Mouse (Mus musculus) neutrophil, adult 65 days (primary cell): Measurements from ENCODE around the gene Olfr481. TPM values are rescaled to one million over a fixed set of nuclear protein-coding genes. Genes with fewer than 3 reads are reported as not detected.

Source experiments
- total RNA-seq: library from RNA; stranded (reverse); gene quantifications from 2 replicates; pipeline ENCODE4 v1.2.4, GENCODE M21; 2023

The Olfr481 gene
- not detected in 2 replicates for total RNA-seq

DNA sequence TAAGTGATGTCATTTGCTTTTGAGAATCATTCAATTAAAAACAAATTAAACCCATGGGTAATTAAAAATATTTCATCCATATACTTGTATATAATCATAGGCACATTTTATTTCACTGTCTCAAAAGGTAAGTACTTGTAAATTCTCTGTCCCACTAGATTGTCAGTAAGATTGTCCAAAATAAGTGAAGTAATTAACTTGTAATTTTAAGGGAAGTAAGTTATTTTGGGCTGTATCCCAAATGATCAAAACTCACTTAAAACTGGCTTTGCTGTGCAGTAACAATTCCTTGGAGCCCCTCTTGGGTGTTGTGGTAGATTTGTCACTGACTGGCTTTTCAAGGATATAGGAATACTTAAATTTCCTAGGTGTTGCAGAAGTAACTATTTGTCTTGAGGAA is at the start of gene Olfr481:
Gene Olfr481 (plus strand): TSS at position 301 of the 400 bp plus-strand sequence.

DNA sequence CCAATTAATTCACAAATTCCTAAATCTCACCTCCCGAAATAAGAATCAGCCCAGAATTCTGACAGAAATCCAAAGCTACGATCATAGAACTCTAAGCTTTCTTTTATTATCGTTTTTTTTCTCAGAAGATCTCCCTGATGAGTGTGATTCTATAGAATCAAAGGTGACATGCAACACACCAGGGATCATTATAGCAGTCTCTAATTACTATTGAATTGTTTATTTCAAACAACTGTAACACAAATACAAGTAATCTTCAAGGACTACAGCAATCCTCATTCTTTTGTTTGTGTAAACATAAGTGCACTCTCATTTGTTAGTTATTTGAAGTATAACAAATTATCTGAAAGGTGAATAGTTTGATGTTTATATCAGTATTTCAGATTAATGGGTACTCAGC is 45.8 kb upstream of the Olfr481 start, which contains the start of gene Olfr478:
Gene Olfr478 (minus strand): TSS at position 101 of the 400 bp plus-strand sequence.

DNA sequence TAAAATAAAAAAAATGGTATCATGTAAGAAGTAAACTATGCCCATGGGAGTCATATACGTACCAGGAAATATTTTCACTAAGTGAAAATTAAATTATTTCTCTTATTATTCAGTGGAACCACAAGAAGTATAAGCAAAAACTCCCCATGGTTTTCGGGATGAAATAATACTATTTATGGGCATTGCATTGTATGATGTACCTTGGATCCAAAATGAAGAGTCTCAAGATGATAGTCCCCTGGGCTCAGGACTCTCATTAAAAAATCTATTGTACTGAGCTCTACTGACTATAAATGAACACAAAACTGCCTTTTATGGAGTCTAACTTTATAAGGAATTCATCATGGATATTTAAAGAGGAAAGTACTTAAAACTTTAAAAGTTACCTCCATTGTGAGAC is 29.3 kb upstream of the Olfr481 start, which contains the start of gene Olfr479:
Gene Olfr479 (plus strand): TSS at position 301 of the 400 bp plus-strand sequence.

DNA sequence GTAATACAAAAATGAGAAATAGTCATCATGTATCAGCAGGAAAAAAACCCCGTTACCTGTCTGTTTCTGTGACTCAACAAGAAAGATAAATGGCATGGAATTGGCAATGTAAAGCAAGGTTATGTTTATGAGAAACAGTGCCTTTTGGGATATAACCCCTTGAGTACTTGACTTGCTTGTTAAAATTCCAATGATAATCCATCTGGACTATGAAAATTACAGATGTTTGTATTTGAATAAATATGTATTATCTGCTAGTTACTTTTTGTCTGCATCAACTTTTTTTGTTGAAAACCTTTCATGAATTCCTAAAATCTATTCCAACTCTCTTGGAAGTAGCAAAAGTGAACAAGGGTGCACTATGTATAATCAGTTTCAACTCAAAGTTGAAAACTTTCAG is 12.4 kb upstream of the Olfr481 start, which contains the start of gene Olfr480:
Gene Olfr480 (minus strand): TSS at position 101 of the 400 bp plus-strand sequence.

DNA sequence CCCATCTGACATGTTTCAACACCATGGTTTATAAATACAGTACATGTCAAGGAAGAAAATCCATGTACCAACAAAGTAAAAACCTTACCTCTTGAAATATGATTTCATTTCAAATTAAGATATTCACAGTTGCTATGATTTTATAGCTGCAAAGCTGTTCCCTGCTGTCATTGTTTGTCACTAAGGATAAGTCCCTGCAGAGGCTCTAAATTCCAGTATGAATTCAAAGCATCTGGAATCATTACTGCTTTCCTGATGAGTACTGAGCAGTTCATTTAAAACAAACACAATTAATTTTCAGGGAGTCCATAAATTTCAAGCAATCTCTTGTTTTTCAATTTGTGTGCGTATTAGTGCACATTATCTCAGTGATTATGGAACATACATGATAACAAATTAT is 17.8 kb downstream of the Olfr481 start, which contains the start of gene Olfr482:
Gene Olfr482 (minus strand): TSS at position 101 of the 400 bp plus-strand sequence.

DNA sequence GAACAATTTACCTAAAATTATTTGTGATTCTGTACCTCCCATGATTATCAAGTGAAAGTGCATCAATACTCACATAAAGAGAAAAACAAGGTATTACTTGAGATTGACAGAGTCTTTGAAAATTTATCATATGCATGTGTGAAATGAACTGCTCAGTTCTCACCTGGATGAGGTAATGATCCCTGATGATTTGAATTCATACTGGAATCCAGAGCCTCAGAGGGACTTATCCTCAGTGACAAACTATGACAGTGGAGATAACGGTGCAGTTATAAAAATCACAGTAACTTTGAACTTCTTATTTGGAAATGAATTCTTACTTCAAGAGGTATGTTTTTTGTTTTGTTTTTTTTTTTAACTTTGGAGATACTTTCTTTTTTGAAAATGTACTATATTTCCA is 20.9 kb downstream of the Olfr481 start, which contains the start of gene Olfr483:
Gene Olfr483 (plus strand): TSS at position 301 of the 400 bp plus-strand sequence.

DNA sequence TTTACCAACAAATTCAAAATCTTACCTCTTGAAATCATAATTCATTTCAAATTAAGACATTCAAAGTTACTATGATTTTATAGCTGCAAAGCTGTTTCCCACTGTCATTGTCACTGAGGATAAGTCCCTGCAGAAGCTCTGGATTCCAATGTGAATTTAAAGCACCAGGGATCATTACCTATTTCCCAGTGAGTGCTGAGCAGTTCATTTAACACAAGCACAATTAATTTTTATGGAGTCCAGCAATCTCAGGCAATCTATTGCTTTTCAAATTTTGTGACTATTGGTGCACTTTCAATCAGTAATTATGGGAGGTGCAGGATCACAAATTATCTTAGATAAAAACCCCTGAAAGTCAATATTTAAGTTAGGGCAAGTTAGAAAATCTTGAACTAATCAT is 47.7 kb downstream of the Olfr481 start, which contains the start of gene Olfr484:
Gene Olfr484 (minus strand): TSS at position 101 of the 400 bp plus-strand sequence.

Other genes with a start within 250 kb of the Olfr481 start
- not detected in 2 replicates for gene Olfr470, start 232.4 kb upstream of the Olfr481 start, total RNA-seq
- not detected in 2 replicates for gene Olfr472, start 182.0 kb upstream of the Olfr481 start, total RNA-seq
- not detected in 2 replicates for gene Olfr473, start 149.4 kb upstream of the Olfr481 start, total RNA-seq
- not detected in 2 replicates for gene Olfr474, start 125.2 kb upstream of the Olfr481 start, total RNA-seq
- not detected in 2 replicates for gene Olfr476, start 115.1 kb upstream of the Olfr481 start, total RNA-seq
- not detected in 2 replicates for gene Olfr477, start 93.2 kb upstream of the Olfr481 start, total RNA-seq
- not detected in 2 replicates for gene Olfr478, start 45.9 kb upstream of the Olfr481 start, total RNA-seq
- gene Olfr479, start 29.2 kb upstream of the Olfr481 start, total RNA-seq, result not detected in 2 replicates
- gene Olfr480, start 12.5 kb upstream of the Olfr481 start, total RNA-seq, result not detected in 2 replicates
- 2.1 and 2.4 TPM in 2 replicates for gene Olfr482, start 17.7 kb downstream of the Olfr481 start, total RNA-seq
- gene Olfr483, start 21.0 kb downstream of the Olfr481 start, total RNA-seq, result not detected in 2 replicates
- gene Olfr484, start 47.6 kb downstream of the Olfr481 start, total RNA-seq, result not detected in 2 replicates
- not detected in 2 replicates for gene Olfr485, start 80.0 kb downstream of the Olfr481 start, total RNA-seq
- gene Olfr486, start 92.9 kb downstream of the Olfr481 start, total RNA-seq, result not detected in 2 replicates
- not detected in 2 replicates for gene Olfr487, start 134.8 kb downstream of the Olfr481 start, total RNA-seq
- not detected in 2 replicates for gene Olfr488, start 178.5 kb downstream of the Olfr481 start, total RNA-seq
- gene Olfr490, start 209.1 kb downstream of the Olfr481 start, total RNA-seq, result not detected in 2 replicates
- not detected in 2 replicates for gene Olfr491, start 233.6 kb downstream of the Olfr481 start, total RNA-seq
- not detected in 2 replicates for gene Olfr492, start 243.8 kb downstream of the Olfr481 start, total RNA-seq